Mouse (Mus musculus) intestine, embryonic 14.5 days (tissue): ENCODE data around the gene Car14. TPM values are rescaled to one million over a fixed set of nuclear protein-coding genes. Genes with fewer than 3 reads are reported as not detected.

Experiments used
- polyA plus RNA-seq: library from polyadenylated mRNA; unstranded; fragments of >200 nt; fragmentation: Nextera tagmentation; extraction: Ambion mirVana; gene quantifications from 2 replicates; pipeline ENCODE4 v1.2.1, GENCODE M21; 2014

Car14 gene
- polyA plus RNA-seq, 1 experiment from 2014 or later, result 4.3 TPM

Other genes starting within 250 kb of the Car14 start
- 49.8 and 57.5 TPM in 2 replicates for gene Mcl1, start 245.9 kb downstream of the Car14 start, polyA plus RNA-seq
- gene Adamtsl4, start 216.8 kb downstream of the Car14 start, polyA plus RNA-seq, result 1.2 and 2.6 TPM in 2 replicates
- 23.2 and 26.3 TPM in 2 replicates for gene Ecm1, start 165.1 kb downstream of the Car14 start, polyA plus RNA-seq
- 55.4 and 55.8 TPM in 2 replicates for gene Tars2, start 144.5 kb downstream of the Car14 start, polyA plus RNA-seq
- gene Rprd2, start 85.8 kb downstream of the Car14 start, polyA plus RNA-seq, result 19.8 and 21.2 TPM in 2 replicates
- gene Prpf3, start 48.8 kb downstream of the Car14 start, polyA plus RNA-seq, result 50.3 and 54.0 TPM in 2 replicates
- 342 and 343 TPM in 2 replicates for gene Mrps21, start 33.2 kb downstream of the Car14 start, polyA plus RNA-seq
- gene Ciart, start 22.4 kb downstream of the Car14 start, polyA plus RNA-seq, result 6.7 and 7.9 TPM in 2 replicates
- 20.8 and 23.9 TPM in 2 replicates for gene BC028528, start 12.7 kb downstream of the Car14 start, polyA plus RNA-seq
- 40.4 and 44.1 TPM in 2 replicates for gene Aph1a, start 10.7 kb downstream of the Car14 start, polyA plus RNA-seq
- gene Anp32e, start 24.6 kb upstream of the Car14 start, polyA plus RNA-seq, result 54.3 and 61.2 TPM in 2 replicates
- 33.3 and 35.0 TPM in 2 replicates for gene Plekho1, start 91.3 kb upstream of the Car14 start, polyA plus RNA-seq
- 20.6 and 25.8 TPM in 2 replicates for gene Vps45, start 153.8 kb upstream of the Car14 start, polyA plus RNA-seq
- gene Otud7b, start 199.8 kb upstream of the Car14 start, polyA plus RNA-seq, result 14.0 and 14.8 TPM in 2 replicates